Mouse (Mus musculus) heart, embryonic 12.5 days (tissue): ENCODE measurements around the gene Fbxo46. TPM values are rescaled to one million over a fixed set of nuclear protein-coding genes. Genes with fewer than 3 reads are reported as not detected.

ENCODE experiments used
- ATAC-seq: fragments of 200-750 bp; cut with Nextera tagmentation; 2 replicates; pipeline ENCODE4 v1.8.0; 2017; ENCODE audit warnings: moderate TSS enrichment, moderate library complexity; ENCODE audit not compliant: insufficient number of reproducible peaks, low FRiP score
- H3K27ac ChIP-seq: fragments of 300-500 bp; sonication (generic); 2 replicates; pipeline ENCODE4 v1.5.1; 2016; ENCODE audit warnings: mild to moderate bottlenecking, moderate library complexity; ENCODE audit not compliant: poor library complexity, severe bottlenecking
- H3K27me3 ChIP-seq: fragments of 300-500 bp; sonication (generic); replicated peaks from 2 replicates; pipeline ENCODE4 v1.6.1; 2016; ENCODE audit warnings: mild to moderate bottlenecking, moderate library complexity
- H3K36me3 ChIP-seq: fragments of 300-500 bp; sonication (generic); 2 replicates; pipeline ENCODE4 v1.6.1; 2016; ENCODE audit warnings: mild to moderate bottlenecking, moderate library complexity
- H3K4me1 ChIP-seq: fragments of 300-500 bp; sonication (generic); replicated peaks from 2 replicates; pipeline ENCODE4 v1.6.1; 2016; ENCODE audit warnings: mild to moderate bottlenecking
- H3K4me2 ChIP-seq: fragments of 300-500 bp; sonication (generic); 2 replicates; pipeline ENCODE4 v1.6.1; 2016; ENCODE audit warnings: mild to moderate bottlenecking, moderate library complexity
- H3K4me3 ChIP-seq: fragments of 300-500 bp; sonication (generic); 2 replicates; pipeline ENCODE4 v1.5.1; 2016; ENCODE audit warnings: mild to moderate bottlenecking
- H3K9ac ChIP-seq: fragments of 300-500 bp; sonication (generic); 2 replicates; pipeline ENCODE4 v1.6.1; 2016; ENCODE audit warnings: mild to moderate bottlenecking, moderate library complexity
- H3K9me3 ChIP-seq: fragments of 300-500 bp; sonication (generic); replicated peaks from 2 replicates; pipeline ENCODE4 v1.6.1; 2016; ENCODE audit warnings: mild to moderate bottlenecking, moderate library complexity
- WGBS: fragments of 180-500 bp; shearing (Covaris S2); methylation state at CpG from one replicate; pipeline ENCODE4 v1.1.7; 2016; 5-methylcytosine and 5-hydroxymethylcytosine counted together
- microRNA counts: library from miRNA; unstranded; fragments of <30 nt; microRNA quantifications from one replicate; lab custom pipeline; 2017
- microRNA-seq: library from miRNA; unstranded; fragments of <30 nt; microRNA quantifications from one replicate; pipeline ENCODE4, GENCODE M21; 2017
- polyA plus RNA-seq: library from polyadenylated mRNA; unstranded; fragments of >200 nt; fragmentation: Nextera tagmentation; extraction: Ambion mirVana; gene quantifications from 2 replicates; pipeline ENCODE4 v1.2.1, GENCODE M21; 2016

The Fbxo46 gene
- polyA plus RNA-seq, 1 experiment from 2014 or later = 10.2 TPM

DNA sequence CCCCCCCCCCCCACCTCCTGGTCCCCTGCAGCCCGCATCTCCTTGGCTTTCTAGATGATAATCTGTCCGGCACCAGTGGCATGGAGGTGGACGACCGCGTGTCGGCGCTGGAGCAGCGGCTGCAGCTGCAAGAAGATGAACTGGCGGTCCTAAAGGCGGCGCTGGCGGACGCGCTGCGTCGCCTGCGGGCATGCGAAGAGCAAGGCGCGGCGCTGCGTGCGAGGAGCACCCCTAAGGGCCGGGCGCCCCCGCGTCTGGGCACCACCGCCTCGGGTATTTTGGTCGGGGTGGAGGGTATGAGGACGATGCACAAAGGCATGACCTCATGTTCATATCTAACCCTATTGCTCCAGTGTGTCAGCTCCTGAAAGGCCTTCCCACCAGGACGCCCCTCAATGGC is 59.5 kb downstream of the Fbxo46 start:
- Histone ChIP-seq H3K4me3 (peak overlapping the region; percentile 30), H3K27ac (no peak overlapping the region), H3K4me2 (peak overlapping the region; percentile 62), H3K9me3 (0 out of 2 replicates have a peak, but pooled peaks cover 5% of the 10 kb centered on the region), H3K4me1 (peaks cover 31% of the 10 kb centered on the region), H3K9ac (peak overlapping the region; percentile 29; the same call in 1 of the 2 replicates), H3K36me3 (peaks cover 9% of the 10 kb centered on the region; the same call in 1 of the 2 replicates), H3K27me3 (peaks cover 52% of the 10 kb centered on the region)
- under 1% methylated on average over 31 of the region's 32 CpGs for WGBS
- ATAC-seq = peak; percentile 43; the same call in 1 of the 2 replicates

- Histone ChIP-seq H3K27ac (no peak overlapping the region), H3K36me3 (peaks cover 9% of the 10 kb centered on the region; the same call in 1 of the 2 replicates), H3K4me1 (peaks cover 39% of the 10 kb centered on the region), H3K9me3 (0 out of 2 replicates have a peak, but pooled peaks cover 5% of the 10 kb centered on the region), H3K4me2 (peak overlapping the region; percentile 62), H3K27me3 (peaks cover 49% of the 10 kb centered on the region), H3K4me3 (peak overlapping the region; percentile 30; the same call in 1 of the 2 replicates), H3K9ac (no peak overlapping the region)
- no peak for ATAC-seq
- 34% methylated on average over 6 of the region's 6 CpGs for WGBS
These were observed 60.3 kb downstream of the Fbxo46 start for GRCm38 (mm10) chr7:19179936-19180335.

DNA sequence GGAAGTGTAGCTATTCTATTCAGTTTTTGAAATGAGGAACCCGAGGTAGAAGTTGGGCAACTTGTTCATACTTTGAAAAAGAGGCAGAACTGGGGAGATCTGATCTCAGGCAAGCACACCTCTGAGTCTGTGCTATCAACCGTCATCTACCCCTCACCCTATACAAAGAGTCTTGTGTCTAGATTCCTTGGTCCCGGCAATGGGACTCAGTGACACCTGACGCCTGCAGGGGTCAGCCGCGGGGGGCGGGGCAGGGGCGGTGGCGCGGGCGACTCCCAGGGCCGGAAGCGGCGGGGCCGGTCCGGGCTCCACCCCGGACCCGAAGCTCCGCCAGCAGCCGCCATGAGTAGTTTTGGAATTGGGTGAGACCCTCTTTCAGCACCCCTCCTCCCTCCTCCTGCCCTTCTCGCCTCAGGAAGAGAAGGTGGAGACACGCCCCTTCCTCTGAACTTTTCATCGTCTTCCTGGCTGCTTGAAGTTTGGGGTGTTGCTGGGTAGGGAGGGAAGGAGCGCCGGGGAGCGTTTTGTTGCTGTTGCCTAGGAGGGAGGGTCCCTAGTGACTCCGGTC is 61.3 kb downstream of the Fbxo46 start:
- H3K27me3 ChIP-seq = peaks cover 41% of the 10 kb centered on the region
- peak overlapping the region; percentile 82 for H3K9ac ChIP-seq
- peaks cover 14% of the 10 kb centered on the region for H3K36me3 ChIP-seq
- H3K4me2 ChIP-seq = peak overlapping the region; percentile 92
- H3K27ac ChIP-seq = peak overlapping the region; percentile 39; the same call in 1 of the 2 replicates
- 0 out of 2 replicates have a peak, but pooled peaks cover 5% of the 10 kb centered on the region for H3K9me3 ChIP-seq
- peaks cover 45% of the 10 kb centered on the region for H3K4me1 ChIP-seq
- WGBS = under 1% methylated on average over 27 of the region's 27 CpGs
- H3K4me3 ChIP-seq = peak overlapping the region; percentile 73
- ATAC-seq = peak; percentile 56; the same call in 1 of the 2 replicates

- Histone ChIP-seq H3K27me3 (peaks cover 13% of the 10 kb centered on the region), H3K27ac (peak overlapping the region; percentile 58), H3K4me3 (no peak overlapping the region), H3K36me3 (peaks cover 35% of the 10 kb centered on the region), H3K4me1 (peaks cover 29% of the 10 kb centered on the region), H3K9me3 (no peaks in the 10 kb centered on the region), H3K9ac (no peak overlapping the region), H3K4me2 (0 out of 2 replicates have a peak overlapping the region, but pooled peaks have one; percentile 12)
- ATAC-seq = no peak
- 79% methylated on average over 2 of the region's 2 CpGs for WGBS
These were observed 64.6 kb downstream of the Fbxo46 start for GRCm38 (mm10) chr7:19184250-19184649.

- H3K27me3 ChIP-seq = peaks cover 8% of the 10 kb centered on the region
- H3K36me3 ChIP-seq = peaks cover 38% of the 10 kb centered on the region
- no peak overlapping the region for H3K4me3 ChIP-seq
- peaks cover 27% of the 10 kb centered on the region for H3K4me1 ChIP-seq
- peak overlapping the region; percentile 58 for H3K27ac ChIP-seq
- H3K9me3 ChIP-seq = no peaks in the 10 kb centered on the region
- 63% methylated on average over 6 of the region's 6 CpGs for WGBS
- H3K9ac ChIP-seq = 0 out of 2 replicates have a peak overlapping the region, but pooled peaks have one; percentile 33
- peak overlapping the region; percentile 12; the same call in 1 of the 2 replicates for H3K4me2 ChIP-seq
- peak; percentile 19; the same call in 1 of the 2 replicates for ATAC-seq
These were observed 65.1 kb downstream of the Fbxo46 start for GRCm38 (mm10) chr7:19184758-19185157.

MicroRNAs encoded within 50 kb of the gene (microRNA counts, 519-probe panel; counts per million panel counts)
- microRNA mmu-miR-330 (lab: Ali Mortazavi, UCI) = not detected

Small RNA genes lying within 50 kb of the gene (microRNA-seq; reads per million reads assigned to microRNA genes)
- gene Mir3100 (not detected), gene Mir330 (337 reads per million, percentile 68 among the genes with 10 or more reads in this experiment)

Other genes with a start within 250 kb of the Fbxo46 start
- gene Pglyrp1, start 248.5 kb upstream of the Fbxo46 start, polyA plus RNA-seq = 0.83 and 0.96 TPM in 2 replicates
- gene Ccdc61, start 209.4 kb upstream of the Fbxo46 start, polyA plus RNA-seq = 23.3 and 24.0 TPM in 2 replicates
- 0.60 and 0.64 TPM in 2 replicates for gene Nova2, start 194.0 kb upstream of the Fbxo46 start, polyA plus RNA-seq
- not detected in 2 replicates for gene Nanos2, start 132.5 kb upstream of the Fbxo46 start, polyA plus RNA-seq
- gene Mypop, start 128.6 kb upstream of the Fbxo46 start, polyA plus RNA-seq = 2.7 and 3.0 TPM in 2 replicates
- gene Irf2bp1, start 115.8 kb upstream of the Fbxo46 start, polyA plus RNA-seq = 21.3 and 22.8 TPM in 2 replicates
- 0.37 TPM in 1 of 2 replicates, not detected in the other for gene Foxa3, start 96.3 kb upstream of the Fbxo46 start, polyA plus RNA-seq
- 33.2 TPM in 2 replicates for gene Sympk, start 95.5 kb upstream of the Fbxo46 start, polyA plus RNA-seq
- gene Rsph6a, start 65.2 kb upstream of the Fbxo46 start, polyA plus RNA-seq = not detected in 2 replicates
- 15.4 and 15.5 TPM in 2 replicates for gene Dmwd, start 43.6 kb upstream of the Fbxo46 start, polyA plus RNA-seq
- 16.4 and 17.2 TPM in 2 replicates for gene Dmpk, start 36.0 kb upstream of the Fbxo46 start, polyA plus RNA-seq
- 7.1 and 7.2 TPM in 2 replicates for gene Six5, start 25.3 kb upstream of the Fbxo46 start, polyA plus RNA-seq
- 2.2 TPM in 2 replicates for gene Gm4969, start 1.5 kb upstream of the Fbxo46 start, polyA plus RNA-seq
- gene Qpctl, start 29.4 kb downstream of the Fbxo46 start, polyA plus RNA-seq = 10.0 TPM in 2 replicates
- 101 TPM in 2 replicates for gene Snrpd2, start 29.9 kb downstream of the Fbxo46 start, polyA plus RNA-seq
- gene Gipr, start 46.3 kb downstream of the Fbxo46 start, polyA plus RNA-seq = 8.0 and 9.7 TPM in 2 replicates
- 17.7 and 18.2 TPM in 2 replicates for gene Eml2, start 56.6 kb downstream of the Fbxo46 start, polyA plus RNA-seq
- 0.97 and 1.1 TPM in 2 replicates for gene Gpr4, start 92.7 kb downstream of the Fbxo46 start, polyA plus RNA-seq
- 37.0 and 38.4 TPM in 2 replicates for gene Opa3, start 108.5 kb downstream of the Fbxo46 start, polyA plus RNA-seq
- 93.7 and 99.0 TPM in 2 replicates for gene Vasp, start 152.0 kb downstream of the Fbxo46 start, polyA plus RNA-seq
- gene Ppm1n, start 160.2 kb downstream of the Fbxo46 start, polyA plus RNA-seq = not detected in 2 replicates
- gene Rtn2, start 162.8 kb downstream of the Fbxo46 start, polyA plus RNA-seq = 23.6 and 26.7 TPM in 2 replicates
- 0.37 and 0.55 TPM in 2 replicates for gene Fosb, start 190.2 kb downstream of the Fbxo46 start, polyA plus RNA-seq
- 59.2 and 66.0 TPM in 2 replicates for gene Ercc1, start 224.9 kb downstream of the Fbxo46 start, polyA plus RNA-seq
- gene Cd3eap, start 239.6 kb downstream of the Fbxo46 start, polyA plus RNA-seq = 17.6 and 18.4 TPM in 2 replicates
- 17.5 and 19.4 TPM in 2 replicates for gene Ppp1r13l, start 239.9 kb downstream of the Fbxo46 start, polyA plus RNA-seq